Mouse (Mus musculus) CH12.LX (cell line): ENCODE measurements around the gene Apba3. TPM values are rescaled to one million over a fixed set of nuclear protein-coding genes. Genes with fewer than 3 reads are reported as not detected.

Experiments
- DNase-seq: peaks from one replicate; pipeline ENCODE4 v3.0.0-alpha.2; 2013; ENCODE audit errors: extremely low read depth
- H3K27ac ChIP-seq: 2 replicates; pipeline ENCODE4 v1.5.1; 2012; ENCODE audit warnings: low read depth, mild to moderate bottlenecking, control low read depth, moderate library complexity; ENCODE audit not compliant: insufficient read depth
- H3K27me3 ChIP-seq: replicated peaks from 2 replicates; pipeline ENCODE3; 2012; ENCODE audit warnings: inconsistent platforms
- H3K36me3 ChIP-seq, 2 experiments: replicated peaks in 1 of 2; 2 replicates each; pipeline versions ENCODE3 to v1.6.1; 2012; ENCODE audit warnings: inconsistent platforms in 1 of 2, low read length in 1 of 2, mild to moderate bottlenecking in 1 of 2, mixed read lengths in 1 of 2, moderate library complexity in 1 of 2; ENCODE audit not compliant: control insufficient read depth in 1 of 2, insufficient read depth in 1 of 2
- H3K4me1 ChIP-seq, 2 experiments: 2 replicates each; pipeline ENCODE4 v1.6.1; 2012; ENCODE audit warnings: inconsistent platforms in 1 of 2, moderate library complexity in 1 of 2; ENCODE audit not compliant: insufficient read depth in 2 of 2, control insufficient read depth in 1 of 2
- H3K4me2 ChIP-seq: 2 replicates; pipeline ENCODE4 v1.6.1; 2012; ENCODE audit warnings: low read depth, mild to moderate bottlenecking, control low read depth; ENCODE audit not compliant: poor library complexity, insufficient read depth, severe bottlenecking
- H3K4me3 ChIP-seq, 3 experiments: fragments of 150-350 bp in 1 of 3; sonication (generic) in 1 of 3; replicated peaks in 1 of 3; 2 replicates each; pipeline versions ENCODE3 to v1.5.1; 2011 to 2012; ENCODE audit warnings: low read depth in 2 of 3, low read length in 2 of 3, mild to moderate bottlenecking in 2 of 3, moderate library complexity in 2 of 3, control low read depth in 1 of 3, improper control_type of control experiment in 1 of 3, inconsistent platforms in 1 of 3, mixed read lengths in 1 of 3; ENCODE audit not compliant: poor library complexity in 1 of 3
- H3K79me2 ChIP-seq: replicated peaks from 2 replicates; pipeline ENCODE4 v1.6.1; 2012; ENCODE audit warnings: mild to moderate bottlenecking, moderate library complexity; ENCODE audit not compliant: control insufficient read depth, poor library complexity, insufficient read depth, severe bottlenecking; ENCODE audit errors: extremely low read depth
- H3K9ac ChIP-seq: 2 replicates; pipeline ENCODE4 v1.6.1; 2012; ENCODE audit warnings: low read depth, mild to moderate bottlenecking, control low read depth, moderate library complexity; ENCODE audit not compliant: insufficient read depth
- H3K9me3 ChIP-seq: replicated peaks from 2 replicates; pipeline ENCODE3; 2012; ENCODE audit warnings: low read length, inconsistent platforms, mixed read lengths
- BHLHE40 ChIP-seq: IDR thresholded peaks from 2 replicates; pipeline ENCODE4 v1.6.1; 2011; ENCODE audit warnings: mild to moderate bottlenecking, low read depth, low read length, improper control_type of control experiment
- CHD1 ChIP-seq: IDR thresholded peaks from 2 replicates; pipeline ENCODE4 v1.6.1; 2012; ENCODE audit warnings: low read depth, low read length, improper control_type of control experiment, inconsistent platforms
- CHD2 ChIP-seq: IDR thresholded peaks from 2 replicates; pipeline ENCODE4 v1.6.1; 2011; ENCODE audit warnings: low read length, improper control_type of control experiment
- CTCF ChIP-seq, 2 experiments: IDR thresholded peaks in 1 of 2; conservative IDR thresholded peaks in 1 of 2; 2 replicates each; pipeline ENCODE4 v1.5.1; 2011 to 2012; ENCODE audit warnings: low read depth in 2 of 2, low read length in 2 of 2, improper control_type of control experiment in 1 of 2, inconsistent platforms in 1 of 2, mild to moderate bottlenecking in 1 of 2, moderate library complexity in 1 of 2
- ETS1 ChIP-seq: conservative IDR thresholded peaks from 2 replicates; pipeline ENCODE4 v1.6.1; 2012; ENCODE audit warnings: low read depth, mild to moderate bottlenecking, inconsistent platforms, low read length, improper control_type of control experiment, moderate library complexity
- GABPA ChIP-seq: IDR thresholded peaks from 2 replicates; pipeline ENCODE4 v1.6.1; 2012; ENCODE audit warnings: low read depth, low read length, improper control_type of control experiment, inconsistent platforms; ENCODE audit not compliant: insufficient replicate concordance
- KAT2A ChIP-seq: IDR thresholded peaks from 2 replicates; pipeline ENCODE4 v1.6.1; 2012; ENCODE audit warnings: low read length, improper control_type of control experiment, inconsistent platforms; ENCODE audit not compliant: insufficient replicate concordance
- MAFK ChIP-seq: IDR thresholded peaks from 2 replicates; pipeline ENCODE4 v1.6.1; 2011; ENCODE audit warnings: low read length, improper control_type of control experiment; ENCODE audit not compliant: insufficient replicate concordance
- MAZ ChIP-seq: IDR thresholded peaks from 2 replicates; pipeline ENCODE4 v1.6.1; 2012; ENCODE audit warnings: low read depth, mild to moderate bottlenecking, inconsistent platforms, low read length, improper control_type of control experiment, moderate library complexity
- MXI1 ChIP-seq: IDR thresholded peaks from 2 replicates; pipeline ENCODE4 v1.6.1; 2011; ENCODE audit warnings: mild to moderate bottlenecking, low read depth, low read length, improper control_type of control experiment
- NELFE ChIP-seq: IDR thresholded peaks from 2 replicates; pipeline ENCODE4 v1.6.1; 2011; ENCODE audit warnings: low read depth, low read length, improper control_type of control experiment
- PAX5 ChIP-seq: IDR thresholded peaks from 2 replicates; pipeline ENCODE4 v1.6.1; 2012; ENCODE audit warnings: low read length, inconsistent platforms, mixed read lengths
- RAD21 ChIP-seq: IDR thresholded peaks from 2 replicates; pipeline ENCODE4 v1.6.1; 2011; ENCODE audit warnings: low read depth, mild to moderate bottlenecking, low read length, improper control_type of control experiment, moderate library complexity
- SMC3 ChIP-seq: IDR thresholded peaks from 2 replicates; pipeline ENCODE4 v1.6.1; 2011; ENCODE audit warnings: low read depth, low read length, improper control_type of control experiment
- TBP ChIP-seq: conservative IDR thresholded peaks from 2 replicates; pipeline ENCODE4 v1.6.1; 2011; ENCODE audit warnings: low read depth, low read length, improper control_type of control experiment
- TCF12 ChIP-seq: IDR thresholded peaks from 2 replicates; pipeline ENCODE4 v1.6.1; 2014; ENCODE audit warnings: low read depth, mild to moderate bottlenecking, inconsistent platforms, low read length, improper control_type of control experiment
- UBTF ChIP-seq: IDR thresholded peaks from 2 replicates; pipeline ENCODE4 v1.6.1; 2012; ENCODE audit warnings: low read depth, mild to moderate bottlenecking, inconsistent platforms, low read length, improper control_type of control experiment, moderate library complexity
- USF2 ChIP-seq: conservative IDR thresholded peaks from 2 replicates; pipeline ENCODE4 v1.6.1; 2011; ENCODE audit warnings: low read depth, low read length, improper control_type of control experiment
- ZC3H11A ChIP-seq: IDR thresholded peaks from 2 replicates; pipeline ENCODE4 v1.6.1; 2012; ENCODE audit warnings: low read depth, mild to moderate bottlenecking, inconsistent platforms, low read length, improper control_type of control experiment
- ZKSCAN1 ChIP-seq: IDR thresholded peaks from 2 replicates; pipeline ENCODE4 v1.6.1; 2012; ENCODE audit warnings: low read depth, inconsistent platforms, low read length, improper control_type of control experiment, borderline replicate concordance
- dilution Hi-C: fragments of 300-500 bp; cut with MboI; formaldehyde crosslinking; loops from 2 replicates; pipeline ENCODE4 v1.14.3; 2020; ENCODE audit warnings: low sequenced_read_pairs; ENCODE audit not compliant: extremely low pct_unique_long_range_greater_than_20kb, extremely low pct_ligation_motif_present
- in situ Hi-C: fragments of 300-500 bp; cut with MboI; formaldehyde crosslinking; loops from 3 replicates; pipeline ENCODE4 v1.14.3; 2019; ENCODE audit warnings: low sequenced_read_pairs, low pct_ligation_motif_present, low pct_unique_long_range_greater_than_20kb, mixed read lengths
- polyA plus RNA-seq: library from polyadenylated mRNA; unstranded; fragments of >175 nt; gene quantifications from 2 replicates; pipeline ENCODE4 v1.2.1, GENCODE M21; 2012; ENCODE audit warnings: low read depth; ENCODE audit not compliant: insufficient read length
- total RNA-seq, 2 experiments: library from RNA; depleted of rRNA; stranded (reverse); fragments of 300-350 nt in 1 of 2; fragments of >200 nt in 1 of 2; gene quantifications; 2 replicates each; pipeline ENCODE4 v1.2.3; 2012 to 2014

Apba3 gene
- total and polyA plus RNA-seq, 3 experiments = 40.2 to 149 (median 47.4) TPM

DNA sequence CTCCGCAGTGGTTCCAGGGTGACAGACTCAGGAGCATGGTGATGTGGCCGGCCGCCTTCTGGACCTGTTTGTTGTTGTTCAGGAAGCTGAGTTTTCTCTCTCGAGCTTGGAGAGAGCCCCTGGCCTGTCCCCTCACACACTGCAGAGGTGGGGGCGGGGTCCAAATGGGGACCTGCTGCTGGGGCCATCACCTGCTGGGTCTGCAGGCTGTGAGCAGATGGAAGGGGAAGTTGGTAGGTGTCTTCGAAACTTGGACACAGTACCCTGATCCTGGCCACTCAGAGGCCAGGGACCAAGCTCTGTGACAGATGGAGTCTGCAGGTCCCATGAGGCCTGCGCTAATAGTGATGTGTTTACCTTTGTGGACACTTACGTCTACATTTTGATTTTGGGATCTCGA is 34.6 kb downstream of the Apba3 start:
- in situ Hi-C loops (no loop called here), dilution Hi-C loops (no loop called here)
- H3K4me2 ChIP-seq = peak overlapping the region; percentile 25
- no peak overlapping the region for H3K9ac ChIP-seq
- H3K36me3 ChIP-seq = peaks cover 12 to 28% of the 10 kb centered on the region in 2 experiments
- H3K79me2 ChIP-seq = peaks cover 50% of the 10 kb centered on the region
- no peaks in the 10 kb centered on the region for H3K27me3 ChIP-seq
- H3K4me1 ChIP-seq = peaks cover 70 to 97% of the 10 kb centered on the region in 2 experiments
- peak overlapping the region; percentile 87; the same call in 1 of the 2 replicates for H3K27ac ChIP-seq
- TF ChIP-seq NELFE (no peak), BHLHE40 (0 out of 2 replicates have a peak, but pooled peaks have one; percentile 8), TCF12 (peak; percentile 29; the same call in 1 of the 2 replicates)
- peak; percentile 52 for DNase-seq
- H3K4me3 ChIP-seq = no peak overlapping the region
- no peaks in the 10 kb centered on the region for H3K9me3 ChIP-seq

DNA sequence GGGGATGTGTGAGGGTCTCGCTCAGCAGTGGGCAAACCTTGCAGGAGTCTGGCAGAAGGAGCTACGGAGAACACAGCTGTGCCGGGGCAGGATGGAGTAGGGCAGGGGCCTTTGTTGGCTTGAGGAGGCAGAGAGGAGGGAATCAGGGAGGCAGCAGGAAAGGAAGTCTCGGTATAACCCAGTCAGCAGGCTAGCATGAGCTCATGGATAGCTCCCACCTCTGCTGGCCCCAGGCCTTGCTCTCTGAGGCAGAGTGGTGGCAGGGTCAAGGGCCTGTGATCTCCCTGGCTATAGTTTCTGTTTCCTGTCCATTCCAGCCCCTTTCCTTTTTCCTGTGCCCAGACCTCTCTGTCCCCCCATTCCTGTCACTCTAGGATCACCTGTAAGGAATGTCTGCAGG is 35.5 kb downstream of the Apba3 start:
- in situ Hi-C loops = no loop called here
- no peak overlapping the region for H3K4me2 ChIP-seq
- H3K4me1 ChIP-seq = peaks cover 64 to 97% of the 10 kb centered on the region in 2 experiments
- dilution Hi-C loops = no loop called here
- TF ChIP-seq ZKSCAN1 (no peak), CHD1 (no peak), MXI1 (no peak), TBP (no peak), ZC3H11A (no peak), USF2 (no peak), KAT2A (no peak), NELFE (no peak), CHD2 (no peak), PAX5 (no peak), MAZ (no peak), ETS1 (no peak), SMC3 (no peak), CTCF (conservative IDR thresholded peaks at IDR 0.05 in 1 of 2, IDR thresholded peaks at IDR 0.05 in 1 of 2; ENCODE audit: low read depth in 2 of 2, low read length in 2 of 2) (no peak), UBTF (no peak), GABPA (no peak), RAD21 (no peak), MAFK (no peak)
- DNase-seq = no peak
- no peaks in the 10 kb centered on the region for H3K27me3 ChIP-seq
- H3K9ac ChIP-seq = no peak overlapping the region
- H3K27ac ChIP-seq = no peak overlapping the region
- no peak overlapping the region for H3K4me3 ChIP-seq
- H3K36me3 ChIP-seq = peaks cover 22 to 36% of the 10 kb centered on the region in 2 experiments
- H3K9me3 ChIP-seq = no peaks in the 10 kb centered on the region
- H3K79me2 ChIP-seq = peaks cover 42% of the 10 kb centered on the region
